Mouse (Mus musculus) liver, embryonic 11.5 days (tissue): Measurements from ENCODE around the gene Phf24. TPM values are rescaled to one million over a fixed set of nuclear protein-coding genes. Genes with fewer than 3 reads are reported as not detected.
A peak's percentile ranks its signal among the peaks of the same experiment; 100 is the strongest.

Source experiments
- ATAC-seq: fragments of 200-750 bp; cut with Nextera tagmentation; replicated peaks from 2 replicates; pipeline ENCODE4 v1.8.0; 2017; ENCODE audit warnings: moderate number of reproducible peaks, mild to moderate bottlenecking, moderate TSS enrichment, moderate library complexity; ENCODE audit not compliant: low FRiP score
- DNase-seq: peaks from one replicate; pipeline ENCODE4 v3.0.0-alpha.2; 2017; ENCODE audit warnings: low spot score
- H3K27ac ChIP-seq: fragments of 300-500 bp; sonication (generic); 2 replicates; pipeline ENCODE4 v1.5.1; 2014; ENCODE audit warnings: mild to moderate bottlenecking, low read depth, low read length, control low read depth
- H3K27me3 ChIP-seq: fragments of 300-500 bp; sonication (generic); replicated peaks from 2 replicates; pipeline ENCODE4 v1.6.1; 2014; ENCODE audit warnings: low read length, mixed read lengths; ENCODE audit not compliant: control insufficient read depth, insufficient read depth
- H3K36me3 ChIP-seq: fragments of 300-500 bp; sonication (generic); 2 replicates; pipeline ENCODE4 v1.6.1; 2014; ENCODE audit warnings: mild to moderate bottlenecking, low read length, moderate library complexity, mixed read lengths; ENCODE audit not compliant: control insufficient read depth, insufficient read depth
- H3K4me1 ChIP-seq: fragments of 300-500 bp; sonication (generic); replicated peaks from 2 replicates; pipeline ENCODE4 v1.6.1; 2014; ENCODE audit warnings: low read length, mixed read lengths; ENCODE audit not compliant: control insufficient read depth, insufficient read depth
- H3K4me2 ChIP-seq: fragments of 300-500 bp; sonication (generic); 2 replicates; pipeline ENCODE4 v1.6.1; 2014; ENCODE audit warnings: mild to moderate bottlenecking, control low read depth, moderate library complexity
- H3K4me3 ChIP-seq: fragments of 300-500 bp; sonication (generic); 2 replicates; pipeline ENCODE4 v1.5.1; 2014; ENCODE audit warnings: low read depth, low read length, control low read depth
- H3K9ac ChIP-seq: fragments of 300-500 bp; sonication (generic); 2 replicates; pipeline ENCODE4 v1.6.1; 2014; ENCODE audit warnings: low read depth, low read length, control low read depth
- H3K9me3 ChIP-seq: fragments of 300-500 bp; sonication (generic); 2 replicates; pipeline ENCODE4 v1.6.1; 2016; ENCODE audit warnings: low read length, inconsistent platforms, mixed read lengths; ENCODE audit not compliant: control insufficient read depth
- WGBS: fragments of 180-500 bp; shearing (Covaris S2); extraction: QIAGEN DNeasy Blood & Tissue Kit; methylation state at CpG from one replicate; pipeline ENCODE4 v1.1.7; 2014; 5-methylcytosine and 5-hydroxymethylcytosine counted together
- polyA plus RNA-seq: library from polyadenylated mRNA; unstranded; fragments of >200 nt; fragmentation: Nextera tagmentation; extraction: Ambion mirVana; gene quantifications from 2 replicates; pipeline ENCODE4 v1.2.1, GENCODE M21; 2014

The Phf24 gene
- polyA plus RNA-seq, 1 experiment from 2014 or later, result 0.38 TPM

DNA sequence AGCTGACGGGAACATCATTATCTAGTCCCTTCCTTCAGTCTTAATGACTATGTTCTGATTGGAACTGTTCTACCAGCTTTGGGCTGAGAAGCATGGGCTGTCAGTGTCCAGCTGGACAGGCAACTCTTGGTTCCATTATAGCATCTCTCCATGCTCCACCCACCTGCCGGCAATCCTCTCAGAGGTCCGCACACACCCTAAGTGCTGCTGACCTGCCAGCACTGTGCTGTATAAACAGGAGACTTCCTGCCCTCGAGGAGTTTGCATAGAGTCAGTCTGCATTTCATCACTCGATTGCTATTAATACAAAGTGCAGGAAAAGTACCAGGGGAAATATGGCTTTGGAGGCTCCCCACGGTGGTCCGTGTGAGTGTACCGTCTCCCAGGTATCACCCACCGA lies 4.3 kb downstream of the Phf24 start:
- no peak for DNase-seq
- Histone ChIP-seq H3K4me3 (no peak overlapping the region), H3K4me1 (0 out of 2 replicates have a peak, but pooled peaks cover 2% of the 10 kb centered on the region), H3K4me2 (no peak overlapping the region), H3K27me3 (peaks cover 58% of the 10 kb centered on the region), H3K9me3 (no peaks in the 10 kb centered on the region), H3K27ac (no peak overlapping the region), H3K9ac (no peak overlapping the region), H3K36me3 (no peaks in the 10 kb centered on the region)
- 78% methylated on average over 9 of the region's 9 CpGs for WGBS
- no peak for ATAC-seq

DNA sequence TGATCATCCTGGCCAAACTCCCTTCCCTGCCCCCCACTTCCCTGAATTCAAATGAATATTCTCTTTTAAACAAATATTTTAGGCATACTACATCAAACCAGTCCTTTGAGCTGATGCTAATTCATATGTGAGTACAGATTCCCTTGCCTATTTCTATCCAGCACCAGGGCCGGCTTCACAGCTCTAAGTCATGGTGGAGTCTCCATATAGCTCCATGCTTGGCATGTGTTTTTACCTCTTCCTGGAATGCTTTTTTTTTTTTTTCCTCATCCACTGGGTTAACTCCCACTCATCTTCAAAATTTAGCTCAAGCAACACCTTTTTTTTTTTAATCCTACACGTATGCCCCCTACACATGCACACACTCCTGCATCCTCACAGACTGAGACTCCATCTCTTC lies 5.1 kb downstream of the Phf24 start:
- no peak overlapping the region for H3K9ac ChIP-seq
- DNase-seq (no peak), ATAC-seq (no peak)
- H3K4me3 ChIP-seq, result no peak overlapping the region
- H3K27ac ChIP-seq, result no peak overlapping the region
- 0 out of 2 replicates have a peak, but pooled peaks cover 2% of the 10 kb centered on the region for H3K4me1 ChIP-seq
- no peaks in the 10 kb centered on the region for H3K36me3 ChIP-seq
- H3K27me3 ChIP-seq, result peaks cover 50% of the 10 kb centered on the region
- no peak overlapping the region for H3K4me2 ChIP-seq
- WGBS, result 84% methylated on average over 2 of the region's 2 CpGs
- no peaks in the 10 kb centered on the region for H3K9me3 ChIP-seq

GRCm38 (mm10) chr4:42922056-42922455 lies 5.6 kb downstream of the Phf24 start:
- WGBS, result 70% methylated on average over 6 of the region's 6 CpGs
- 0 out of 2 replicates have a peak, but pooled peaks cover 2% of the 10 kb centered on the region for H3K4me1 ChIP-seq

GRCm38 (mm10) chr4:42922461-42922860 lies 6.0 kb downstream of the Phf24 start:
- DNase-seq (no peak), ATAC-seq (no peak)
- H3K4me3 ChIP-seq, result no peak overlapping the region
- H3K36me3 ChIP-seq, result no peaks in the 10 kb centered on the region
- 78% methylated on average over 8 of the region's 8 CpGs for WGBS
- no peak overlapping the region for H3K27ac ChIP-seq
- no peak overlapping the region for H3K4me2 ChIP-seq
- peaks cover 41% of the 10 kb centered on the region for H3K27me3 ChIP-seq
- H3K9me3 ChIP-seq, result no peaks in the 10 kb centered on the region
- H3K9ac ChIP-seq, result no peak overlapping the region
- H3K4me1 ChIP-seq, result no peaks in the 10 kb centered on the region

More at GRCm38 (mm10) chr4:42922056-42922455, 5.6 kb downstream of the Phf24 start:
- no peak for DNase-seq
- H3K9me3 ChIP-seq, result no peaks in the 10 kb centered on the region
- no peak overlapping the region for H3K27ac ChIP-seq
- peaks cover 45% of the 10 kb centered on the region for H3K27me3 ChIP-seq
- H3K4me2 ChIP-seq, result no peak overlapping the region
- H3K36me3 ChIP-seq, result no peaks in the 10 kb centered on the region
- H3K9ac ChIP-seq, result no peak overlapping the region
- ATAC-seq, result no peak
- no peak overlapping the region for H3K4me3 ChIP-seq

DNA sequence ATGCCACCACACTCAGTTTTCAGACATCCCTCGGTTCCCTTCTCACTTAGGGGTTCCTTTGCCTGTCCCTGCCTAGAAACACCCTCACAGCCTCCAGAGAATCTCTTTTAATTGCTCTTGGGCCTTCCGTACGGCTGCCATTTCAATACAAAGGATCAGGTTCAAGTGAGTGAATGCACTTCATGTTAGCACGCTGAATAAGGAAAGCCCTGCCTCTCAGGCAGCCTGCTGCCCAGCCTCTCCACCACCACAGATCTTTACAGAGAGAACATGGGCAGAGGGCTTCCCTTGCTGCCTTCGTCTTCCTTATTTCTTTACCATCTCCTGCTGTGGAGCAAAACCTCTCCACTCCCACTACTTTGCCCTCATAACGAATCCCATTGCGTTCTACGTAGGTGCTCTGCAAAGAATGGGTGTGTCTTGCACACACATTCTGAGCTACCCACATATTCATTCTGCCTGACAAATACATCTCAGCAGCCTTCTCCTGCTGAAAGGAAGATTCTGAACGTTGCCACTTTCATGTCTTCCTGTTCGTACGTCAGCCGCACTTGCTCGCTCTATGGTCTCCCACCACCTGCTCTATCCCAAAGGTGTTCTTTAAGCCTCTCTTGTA lies 7.7 kb downstream of the Phf24 start:
- no peak overlapping the region for H3K4me3 ChIP-seq
- no peaks in the 10 kb centered on the region for H3K9me3 ChIP-seq
- ATAC-seq (no peak), DNase-seq (no peak)
- peaks cover 24% of the 10 kb centered on the region for H3K27me3 ChIP-seq
- H3K4me2 ChIP-seq, result no peak overlapping the region
- no peak overlapping the region for H3K9ac ChIP-seq
- WGBS, result 75% methylated on average over 13 of the region's 13 CpGs
- no peaks in the 10 kb centered on the region for H3K4me1 ChIP-seq
- H3K27ac ChIP-seq, result no peak overlapping the region
- H3K36me3 ChIP-seq, result no peaks in the 10 kb centered on the region

DNA sequence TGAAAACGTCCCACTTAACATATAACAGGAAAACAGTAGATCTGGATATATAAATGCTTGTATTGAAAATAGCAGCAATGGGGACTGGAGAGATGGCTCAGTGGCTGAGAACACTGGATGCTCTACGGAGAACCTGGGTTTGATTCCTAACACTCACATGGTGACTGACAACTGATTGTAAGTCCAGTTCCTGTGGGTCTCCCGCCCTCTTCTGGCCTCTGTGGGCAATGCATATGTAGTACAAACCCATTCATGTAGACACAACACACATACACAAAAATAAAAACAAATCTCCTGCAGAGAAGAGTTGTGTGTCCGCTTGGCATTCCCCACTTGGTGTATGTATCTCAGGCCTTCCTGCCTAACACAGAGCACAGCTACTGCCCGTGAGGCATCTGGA lies 11.7 kb downstream of the Phf24 start:
- no peaks in the 10 kb centered on the region for H3K36me3 ChIP-seq
- H3K27me3 ChIP-seq, result peaks cover 10% of the 10 kb centered on the region
- H3K9ac ChIP-seq, result no peak overlapping the region
- WGBS, result 75% methylated on average over 5 of the region's 5 CpGs
- no peak overlapping the region for H3K4me2 ChIP-seq
- no peak for DNase-seq
- H3K9me3 ChIP-seq, result no peaks in the 10 kb centered on the region
- no peak overlapping the region for H3K27ac ChIP-seq
- no peak overlapping the region for H3K4me3 ChIP-seq
- ATAC-seq, result no peak
- H3K4me1 ChIP-seq, result no peaks in the 10 kb centered on the region

DNA sequence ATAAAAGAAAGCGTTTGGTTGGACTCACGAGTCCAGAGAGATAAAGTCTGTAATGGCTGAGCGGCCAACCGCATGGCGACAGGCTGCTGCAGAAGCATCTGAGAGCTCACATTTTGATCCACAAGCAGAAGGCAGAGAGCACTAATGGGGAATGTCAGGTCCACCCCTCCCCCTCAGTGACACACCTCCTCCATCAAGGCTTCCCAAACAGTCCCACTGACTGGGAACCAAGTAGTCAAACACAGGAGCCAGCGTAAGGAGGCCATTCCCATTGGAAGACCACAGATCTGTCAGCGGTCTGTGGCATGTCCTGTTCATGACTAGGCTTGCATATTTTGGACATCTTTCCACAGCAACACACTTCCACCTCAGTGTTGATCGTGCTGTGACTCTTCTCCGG lies 12.5 kb downstream of the Phf24 start:
- DNase-seq (no peak), ATAC-seq (no peak)
- H3K9ac ChIP-seq, result no peak overlapping the region
- 84% methylated on average over 9 of the region's 9 CpGs for WGBS
- no peak overlapping the region for H3K4me2 ChIP-seq
- H3K4me3 ChIP-seq, result no peak overlapping the region
- no peaks in the 10 kb centered on the region for H3K36me3 ChIP-seq
- peaks cover 10% of the 10 kb centered on the region for H3K27me3 ChIP-seq
- H3K27ac ChIP-seq, result no peak overlapping the region
- H3K9me3 ChIP-seq, result no peaks in the 10 kb centered on the region
- H3K4me1 ChIP-seq, result peaks cover 4% of the 10 kb centered on the region

GRCm38 (mm10) chr4:42932229-42932969 lies 15.9 kb downstream of the Phf24 start:
- Histone ChIP-seq H3K36me3 (no peaks in the 10 kb centered on the region), H3K9me3 (no peaks in the 10 kb centered on the region), H3K4me3 (no peak overlapping the region), H3K9ac (no peak overlapping the region), H3K27me3 (peaks cover 15% of the 10 kb centered on the region), H3K27ac (no peak overlapping the region), H3K4me1 (peaks cover 4% of the 10 kb centered on the region), H3K4me2 (no peak overlapping the region)
- ATAC-seq, result no peak
- WGBS, result 68% methylated on average over 8 of the region's 8 CpGs
- DNase-seq, result no peak

DNA sequence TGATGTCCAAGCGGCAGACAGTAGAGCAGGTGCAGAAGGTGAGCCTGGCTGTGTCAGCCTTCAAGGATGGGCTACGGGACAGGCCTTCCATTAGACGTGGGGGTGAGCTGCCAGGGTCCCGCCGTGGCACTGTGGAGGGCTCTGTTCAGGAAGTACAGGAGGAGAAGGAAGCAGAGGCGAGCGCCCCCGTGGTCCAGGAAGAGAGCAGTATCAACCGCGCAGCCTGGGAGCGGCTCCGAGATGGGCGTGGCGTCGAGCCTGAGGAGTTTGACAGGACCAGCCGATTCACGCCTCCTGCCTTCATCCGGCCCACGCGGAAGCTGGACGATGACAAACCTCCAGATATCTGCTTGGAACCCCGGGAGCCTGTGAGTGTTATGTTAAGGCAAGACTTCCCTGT lies 17.2 kb downstream of the Phf24 start:
- ATAC-seq (no peak), DNase-seq (no peak)
- Histone ChIP-seq H3K36me3 (no peaks in the 10 kb centered on the region), H3K9ac (no peak overlapping the region), H3K4me3 (no peak overlapping the region), H3K9me3 (no peaks in the 10 kb centered on the region), H3K4me1 (peaks cover 4% of the 10 kb centered on the region), H3K4me2 (peak overlapping the region; percentile 51), H3K27ac (no peak overlapping the region), H3K27me3 (peaks cover 25% of the 10 kb centered on the region)
- 9% methylated on average over 22 of the region's 22 CpGs for WGBS
